Mouse (Mus musculus): ENCODE measurements around the gene Pgp.

- no peak for TF ChIP-seq CTCF (IDR thresholded peaks at IDR 0.05; ENCODE audit: extremely low read depth, insufficient read depth, low read length)
- no peak for TF ChIP-seq POLR2A (IDR thresholded peaks at IDR 0.05; ENCODE audit: extremely low read depth, insufficient read depth, low read length)
Observed at GRCm38 (mm10) chr17:24483495-24483894, 13.3 kb downstream of the Pgp start.

Data from cortical plate, adult 2 months (tissue).